Mouse (Mus musculus) layer of hippocampus, postnatal 25 days (tissue): Measurements from ENCODE around the gene Cby1. TPM values are rescaled to one million over a fixed set of nuclear protein-coding genes. Genes with fewer than 3 reads are reported as not detected.
"Not testable (repeated sequence)": the region's sequence is repeated elsewhere in the genome, so short reads cannot be mapped to it uniquely, and the experiment has no call there.

Experiments
- DNase-seq, 2 experiments: peaks; one replicate each; pipeline ENCODE4 v3.0.0; 2022; ENCODE audit warnings: mixed read lengths in 2 of 2, low spot score in 1 of 2; ENCODE audit errors: extremely low spot score in 1 of 2
- total RNA-seq, 2 experiments: library from RNA; stranded (reverse); gene quantifications; 2 replicates each; pipeline ENCODE4 v1.2.3; 2021

The Cby1 gene
- total RNA-seq, 2 experiments from 2014 or later: 51.8 to 54.2 TPM

- not testable (repeated sequence) for DNase-seq
Measured at GRCm38 (mm10) chr15:79671828-79672348, 12.9 kb downstream of the Cby1 start.

- DNase-seq: no peak
Measured at GRCm38 (mm10) chr15:79677936-79678335, 18.9 kb downstream of the Cby1 start.

GRCm38 (mm10) chr15:79681973-79682372, 23.0 kb downstream of the Cby1 start:
- DNase-seq: no peak

- no peak for DNase-seq
Measured at GRCm38 (mm10) chr15:79683146-79683545, 24.1 kb downstream of the Cby1 start.

GRCm38 (mm10) chr15:79683707-79684465, 24.9 kb downstream of the Cby1 start:
- DNase-seq: no peak

GRCm38 (mm10) chr15:79684616-79685015, 25.6 kb downstream of the Cby1 start:
- DNase-seq: no peak

- DNase-seq: no peak
Measured at GRCm38 (mm10) chr15:79685141-79685641, 26.2 kb downstream of the Cby1 start.

GRCm38 (mm10) chr15:79686046-79686869, 27.3 kb downstream of the Cby1 start:
- no peak for DNase-seq

- peak in 1 of 2 experiments; percentile 31 for DNase-seq
Measured at GRCm38 (mm10) chr15:79687175-79687574, 28.2 kb downstream of the Cby1 start.

- DNase-seq: peak; percentile 93 to 99
Measured at GRCm38 (mm10) chr15:79687646-79688267, 28.8 kb downstream of the Cby1 start, which contains the start of gene Josd1. Josd1 (minus strand) TSS chr15:79687919.

GRCm38 (mm10) chr15:79688268-79688956, 29.4 kb downstream of the Cby1 start:
- no peak for DNase-seq

GRCm38 (mm10) chr15:79689662-79690425, 30.8 kb downstream of the Cby1 start:
- no peak for DNase-seq

- DNase-seq: peak; percentile 76 to 88
Measured at GRCm38 (mm10) chr15:79690426-79691022, 31.5 kb downstream of the Cby1 start, which contains the start of gene Gtpbp1. Gtpbp1 (plus strand) TSS chr15:79690845.

GRCm38 (mm10) chr15:79691023-79691508, 32.1 kb downstream of the Cby1 start:
- DNase-seq: peak; percentile 24 to 47

- no peak for DNase-seq
Measured at GRCm38 (mm10) chr15:79692334-79692733, 33.3 kb downstream of the Cby1 start.

GRCm38 (mm10) chr15:79693740-79694139, 34.7 kb downstream of the Cby1 start:
- no peak for DNase-seq

- no peak for DNase-seq
Measured at GRCm38 (mm10) chr15:79694512-79694911, 35.5 kb downstream of the Cby1 start.

- no peak for DNase-seq
Measured at GRCm38 (mm10) chr15:79695516-79695915, 36.5 kb downstream of the Cby1 start.

GRCm38 (mm10) chr15:79696508-79696907, 37.5 kb downstream of the Cby1 start:
- no peak for DNase-seq
